Mouse (Mus musculus): ENCODE measurements around the gene Sox5. TPM values are rescaled to one million over a fixed set of nuclear protein-coding genes. Genes with fewer than 3 reads are reported as not detected.
A peak's percentile ranks its signal among the peaks of the same experiment; 100 is the strongest.

The Sox5 gene
- polyA plus RNA-seq, 2 experiments = 1.6 to 1.7 TPM

GRCm38 (mm10) chr6:144010995-144011394 lies 770.8 kb downstream of the Sox5 start:
- 20% methylated on average over 3 of the region's 3 CpGs for WGBS (ENCODE audit: insufficient replicate concordance)
- Histone ChIP-seq H3K4me1 (replicated peaks; ENCODE audit: control insufficient read depth in 2 of 2, insufficient read depth in 2 of 2, low read length in 1 of 2) (no peaks in the 10 kb centered on the region), H3K4me2 (ENCODE audit: low read depth) (no peak overlapping the region), H3K9ac (replicated peaks) (no peak overlapping the region), H3K9me3 (ENCODE audit: control insufficient read depth, low read length) (no peaks in the 10 kb centered on the region), H3K27me3 (ENCODE audit: control insufficient read depth, insufficient read depth, low read length) (no peaks in the 10 kb centered on the region), H3K36me3 (replicated peaks; ENCODE audit: control insufficient read depth, insufficient read depth, low read depth) (no peaks in the 10 kb centered on the region), H3K4me3 (ENCODE audit: insufficient read depth in 1 of 2, low read depth in 2 of 2, low read length in 2 of 2) (no peak overlapping the region), H3K27ac (no peak overlapping the region)
- ATAC-seq (ENCODE audit: insufficient read depth) = peak; percentile 37; the same call in 1 of the 2 replicates
- TF ChIP-seq CTCF (IDR thresholded peaks at IDR 0.05; ENCODE audit: low read depth) (no peak), EP300 (IDR thresholded peaks at IDR 0.05; ENCODE audit: low read depth) (no peak)
- no peak for DNase-seq (ENCODE audit: low read depth in 3 of 3, low spot score in 3 of 3)

DNA sequence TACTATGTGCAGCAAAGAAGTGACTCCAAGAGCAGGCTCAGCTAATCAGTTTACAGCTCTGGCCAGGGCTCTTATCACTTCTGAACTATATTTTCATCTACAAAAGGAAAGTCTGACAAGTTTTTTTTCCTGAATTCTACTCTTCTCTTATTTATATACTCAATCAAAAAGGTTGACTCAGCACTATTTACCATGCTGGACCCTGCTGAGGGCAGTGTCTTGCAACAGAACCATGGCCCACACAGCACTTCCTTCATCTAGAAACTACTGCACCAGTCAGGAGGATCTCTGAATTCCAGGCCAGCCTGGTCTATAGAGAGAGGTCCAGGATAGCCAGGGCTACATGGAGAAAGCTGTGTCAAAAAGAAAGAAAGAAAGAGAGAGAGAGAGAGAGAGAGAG lies 771.5 kb downstream of the Sox5 start:
- Histone ChIP-seq H3K27ac (no peak overlapping the region), H3K9me3 (ENCODE audit: control insufficient read depth, low read length) (no peaks in the 10 kb centered on the region), H3K4me1 (replicated peaks; ENCODE audit: control insufficient read depth in 2 of 2, insufficient read depth in 2 of 2, low read length in 1 of 2) (no peaks in the 10 kb centered on the region), H3K27me3 (ENCODE audit: control insufficient read depth, insufficient read depth, low read length) (no peaks in the 10 kb centered on the region), H3K9ac (replicated peaks) (no peak overlapping the region), H3K36me3 (replicated peaks; ENCODE audit: control insufficient read depth, insufficient read depth, low read depth) (no peaks in the 10 kb centered on the region), H3K4me3 (ENCODE audit: insufficient read depth in 1 of 2, low read depth in 2 of 2, low read length in 2 of 2) (no peak overlapping the region), H3K4me2 (ENCODE audit: low read depth) (no peak overlapping the region)
- TF ChIP-seq CTCF (IDR thresholded peaks at IDR 0.05; ENCODE audit: low read depth) (no peak), EP300 (IDR thresholded peaks at IDR 0.05; ENCODE audit: low read depth) (no peak)
- no peak for DNase-seq (ENCODE audit: low read depth in 3 of 3, low spot score in 3 of 3)
- ATAC-seq (ENCODE audit: insufficient read depth) = no peak

DNA sequence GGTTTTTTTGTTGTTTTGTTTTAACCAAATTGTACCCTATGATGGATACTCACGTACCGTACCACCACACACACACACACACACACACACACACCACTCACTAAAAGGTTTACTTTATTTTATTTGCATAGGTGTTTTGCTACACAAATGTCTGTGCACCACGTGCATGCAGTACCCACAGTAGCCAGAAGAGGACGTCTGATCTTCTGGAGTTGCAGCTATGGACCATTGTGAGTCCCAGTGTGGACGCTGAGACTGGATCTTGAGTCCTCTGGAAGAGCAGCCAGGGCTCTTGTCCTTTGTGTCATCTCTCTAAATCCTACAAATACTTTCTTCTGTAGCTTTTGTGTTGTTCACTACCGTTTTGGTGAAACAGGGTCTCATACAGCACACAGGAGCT lies 776.6 kb downstream of the Sox5 start:
- H3K27ac ChIP-seq = no peak overlapping the region
- DNase-seq (ENCODE audit: low read depth in 3 of 3, low spot score in 3 of 3) (no peak), ATAC-seq (ENCODE audit: insufficient read depth) (no peak)
- no peak overlapping the region for H3K9ac ChIP-seq (replicated peaks)
- no peak overlapping the region for H3K4me2 ChIP-seq (ENCODE audit: low read depth)
- 65% methylated on average over 6 of the region's 6 CpGs for WGBS (ENCODE audit: insufficient replicate concordance)
- no peaks in the 10 kb centered on the region for H3K36me3 ChIP-seq (replicated peaks; ENCODE audit: control insufficient read depth, insufficient read depth, low read depth)
- TF ChIP-seq EP300 (IDR thresholded peaks at IDR 0.05; ENCODE audit: low read depth) = no peak
- peak; percentile 17; the same call in 1 of the 2 replicates for TF ChIP-seq CTCF (IDR thresholded peaks at IDR 0.05; ENCODE audit: low read depth)
- no peaks in the 10 kb centered on the region for H3K27me3 ChIP-seq (ENCODE audit: control insufficient read depth, insufficient read depth, low read length)
- no peaks in the 10 kb centered on the region for H3K9me3 ChIP-seq (ENCODE audit: control insufficient read depth, low read length)
- H3K4me3 ChIP-seq (ENCODE audit: insufficient read depth in 1 of 2, low read depth in 2 of 2, low read length in 2 of 2) = no peak overlapping the region
- H3K4me1 ChIP-seq (replicated peaks; ENCODE audit: control insufficient read depth in 2 of 2, insufficient read depth in 2 of 2, low read length in 1 of 2) = no peaks in the 10 kb centered on the region

DNA sequence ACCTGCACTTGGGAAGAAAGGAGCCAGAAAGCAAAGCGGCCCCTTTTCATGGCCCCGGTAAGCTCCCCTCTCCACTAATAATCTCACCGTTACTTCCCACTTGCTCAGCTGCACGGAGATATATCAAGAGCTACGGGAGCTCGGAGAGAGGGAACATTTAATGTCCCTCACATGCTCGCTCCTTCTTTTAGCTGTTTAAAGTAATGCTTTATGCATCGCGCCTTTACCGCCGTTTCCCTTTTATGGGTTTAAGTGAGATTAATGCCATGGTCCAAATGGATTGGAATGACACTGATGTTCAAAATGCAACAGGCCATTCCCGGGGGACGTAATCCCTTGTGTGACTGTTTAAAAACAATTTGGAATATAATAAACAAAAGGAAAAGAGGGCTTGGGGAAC lies 783.6 kb downstream of the Sox5 start:
- no peaks in the 10 kb centered on the region for H3K27me3 ChIP-seq (ENCODE audit: control insufficient read depth, insufficient read depth, low read length)
- 82% methylated on average over 13 of the region's 13 CpGs for WGBS (ENCODE audit: insufficient replicate concordance)
- H3K4me2 ChIP-seq (ENCODE audit: low read depth) = no peak overlapping the region
- no peak for TF ChIP-seq CTCF (IDR thresholded peaks at IDR 0.05; ENCODE audit: low read depth)
- TF ChIP-seq EP300 (IDR thresholded peaks at IDR 0.05; ENCODE audit: low read depth) = no peak
- no peaks in the 10 kb centered on the region for H3K36me3 ChIP-seq (replicated peaks; ENCODE audit: control insufficient read depth, insufficient read depth, low read depth)
- DNase-seq (ENCODE audit: low read depth in 3 of 3, low spot score in 3 of 3) (no peak), ATAC-seq (ENCODE audit: insufficient read depth) (no peak)
- no peak overlapping the region for H3K4me3 ChIP-seq (ENCODE audit: insufficient read depth in 1 of 2, low read depth in 2 of 2, low read length in 2 of 2)
- H3K27ac ChIP-seq = no peak overlapping the region
- H3K9me3 ChIP-seq (ENCODE audit: control insufficient read depth, low read length) = no peaks in the 10 kb centered on the region
- H3K9ac ChIP-seq (replicated peaks) = no peak overlapping the region
- no peaks in the 10 kb centered on the region for H3K4me1 ChIP-seq (replicated peaks; ENCODE audit: control insufficient read depth in 2 of 2, insufficient read depth in 2 of 2, low read length in 1 of 2)

DNA sequence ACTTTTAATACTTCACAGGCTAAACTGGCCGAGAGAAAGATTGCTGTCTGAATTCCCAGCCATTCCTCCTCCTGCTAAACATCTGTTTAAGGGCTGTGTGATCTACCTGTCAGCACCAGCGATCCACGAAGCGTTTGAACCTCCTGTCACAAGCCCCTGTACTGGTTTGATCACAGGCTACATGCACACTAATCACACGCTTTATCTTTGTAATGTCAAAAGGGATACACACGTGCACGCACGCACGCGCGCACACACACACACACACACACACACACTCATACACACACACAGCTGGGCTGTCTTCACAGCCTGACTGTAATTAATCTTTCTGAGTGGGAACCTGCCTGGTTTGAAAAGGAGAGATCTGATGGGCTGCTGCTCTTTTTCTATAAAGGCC lies 784.2 kb downstream of the Sox5 start:
- ATAC-seq (ENCODE audit: insufficient read depth) (no peak), DNase-seq (ENCODE audit: low read depth in 3 of 3, low spot score in 3 of 3) (no peak)
- Histone ChIP-seq H3K4me2 (ENCODE audit: low read depth) (no peak overlapping the region), H3K27ac (no peak overlapping the region), H3K27me3 (ENCODE audit: control insufficient read depth, insufficient read depth, low read length) (no peaks in the 10 kb centered on the region), H3K36me3 (replicated peaks; ENCODE audit: control insufficient read depth, insufficient read depth, low read depth) (no peaks in the 10 kb centered on the region), H3K9me3 (ENCODE audit: control insufficient read depth, low read length) (no peaks in the 10 kb centered on the region), H3K4me1 (replicated peaks; ENCODE audit: control insufficient read depth in 2 of 2, insufficient read depth in 2 of 2, low read length in 1 of 2) (no peaks in the 10 kb centered on the region), H3K4me3 (ENCODE audit: insufficient read depth in 1 of 2, low read depth in 2 of 2, low read length in 2 of 2) (no peak overlapping the region), H3K9ac (replicated peaks) (no peak overlapping the region)
- 77% methylated on average over 11 of the region's 11 CpGs for WGBS (ENCODE audit: insufficient replicate concordance)
- no peak for TF ChIP-seq EP300 (IDR thresholded peaks at IDR 0.05; ENCODE audit: low read depth)
- TF ChIP-seq CTCF (IDR thresholded peaks at IDR 0.05; ENCODE audit: low read depth) = no peak

Measured in liver, embryonic 14.5 days (tissue).